Mouse (Mus musculus) brain, embryonic 18.5 days (tissue): ENCODE measurements around the gene Cryba4.

ENCODE experiments used
- DNase-seq: peaks from one replicate; pipeline ENCODE4 v3.0.0-alpha.2; 2012; ENCODE audit warnings: low read depth, low spot score

The Cryba4 gene

GRCm38 (mm10) chr5:112206543-112207255 lies 45.6 kb downstream of the Cryba4 start:
- no peak for DNase-seq

GRCm38 (mm10) chr5:112199656-112200055 lies 52.7 kb downstream of the Cryba4 start:
- no peak for DNase-seq
